Mouse (Mus musculus): ENCODE results near the gene AC161166.1.

AC161166.1 gene

DNA sequence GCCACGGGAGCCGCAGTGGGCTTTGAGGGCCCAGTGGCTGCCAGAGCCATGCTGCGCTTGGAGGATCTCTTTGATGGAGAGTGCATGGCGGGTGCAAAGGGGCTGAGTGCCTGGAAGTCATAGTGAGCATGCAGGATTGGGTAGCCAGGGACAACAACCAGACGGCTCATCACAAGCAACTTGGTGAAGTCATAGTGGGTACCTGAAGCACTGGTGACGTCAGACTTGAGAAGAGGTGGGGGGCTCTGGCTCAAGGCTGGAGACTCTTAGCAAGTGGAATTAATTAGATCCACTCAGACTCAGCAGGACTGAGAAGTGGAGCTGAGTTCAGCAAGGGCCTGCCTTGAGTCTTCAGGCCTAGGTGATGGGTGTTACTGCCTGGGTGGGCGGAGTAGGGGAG, at the start of gene AC161166.1:
AC161166.1 (minus strand) TSS at position 101 of the 400 bp plus-strand sequence.
- no peak for DNase-seq (ENCODE audit: low read depth, low spot score)

DNA sequence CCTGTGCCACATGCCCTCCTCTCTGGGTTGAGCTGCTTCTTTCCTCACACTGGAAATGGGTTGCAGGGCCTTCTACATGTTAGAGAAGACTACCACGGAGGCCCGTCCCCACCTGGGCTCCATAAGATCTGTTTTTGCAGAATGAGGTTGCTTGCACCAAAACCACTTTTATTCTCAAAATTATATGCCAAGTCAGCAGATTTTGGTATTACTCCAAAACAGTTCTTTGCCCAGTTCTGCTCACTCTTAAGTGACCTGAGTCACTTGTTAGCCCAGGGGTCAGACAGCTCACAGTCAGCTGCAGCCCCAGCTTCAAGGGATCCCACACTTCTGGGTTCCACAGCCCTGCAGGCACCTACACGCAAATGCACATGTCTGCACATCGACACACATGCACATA, 49.2 kb upstream of the AC161166.1 start:
- no peak for DNase-seq (ENCODE audit: low read depth, low spot score)

DNA sequence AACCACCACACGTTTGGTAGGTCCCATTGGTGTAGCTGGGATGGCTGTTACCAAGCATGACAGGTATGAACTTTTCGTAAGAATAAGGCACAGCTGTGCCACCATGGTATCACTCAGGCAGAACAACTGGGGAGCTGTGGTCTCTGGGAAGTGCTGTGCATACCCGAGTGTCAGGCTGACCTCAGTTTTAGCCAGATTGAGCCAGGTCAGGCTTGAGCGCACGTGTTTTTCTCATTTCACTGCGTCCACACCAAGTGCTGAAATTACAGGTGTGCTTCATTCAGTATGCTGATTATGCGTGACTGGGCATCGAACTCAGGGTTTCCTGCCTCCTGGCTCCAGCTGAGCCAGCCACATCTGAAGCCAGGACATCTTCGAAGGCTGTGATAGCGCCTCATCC, 43.5 kb upstream of the AC161166.1 start:
- no peak for DNase-seq (ENCODE audit: low read depth, low spot score)

DNA sequence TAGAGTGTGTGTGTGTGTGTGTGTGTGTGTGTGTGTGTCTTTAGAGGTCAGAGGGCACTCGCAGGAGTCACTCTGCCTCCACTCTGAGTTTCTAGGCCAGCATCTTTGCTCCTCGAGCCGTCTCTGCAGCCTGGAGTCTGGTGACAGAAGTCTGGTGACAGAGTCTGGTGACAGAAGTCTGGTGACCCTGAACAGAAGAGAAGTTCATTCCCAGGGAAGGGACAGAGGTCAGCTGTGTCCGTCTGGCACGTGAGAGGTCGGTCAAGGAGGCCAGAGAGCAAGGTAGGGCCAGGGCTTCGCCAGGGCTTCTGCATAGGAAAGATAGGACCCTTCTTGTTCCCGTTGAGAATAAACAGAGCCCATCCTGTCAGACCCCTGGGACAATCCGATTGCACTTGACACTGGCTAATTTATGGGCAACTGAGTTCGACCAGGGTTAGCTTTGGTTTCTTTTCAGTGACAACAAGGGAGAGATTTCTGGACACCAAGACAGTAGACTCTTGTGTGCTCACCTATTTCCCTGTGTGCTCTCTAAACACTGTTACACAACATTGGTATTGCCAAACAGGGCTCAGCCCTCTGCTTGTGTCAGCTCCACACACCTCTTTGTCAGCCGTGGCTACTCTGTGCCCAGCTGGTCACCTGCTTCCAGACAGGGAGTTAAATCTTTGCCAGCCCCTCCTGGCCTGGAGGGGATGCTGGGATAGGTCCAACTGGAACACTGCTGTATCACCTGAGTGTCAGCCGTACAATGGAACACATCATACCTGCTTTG, 39.9 kb upstream of the AC161166.1 start:
- no peak for DNase-seq (ENCODE audit: low read depth, low spot score)

DNA sequence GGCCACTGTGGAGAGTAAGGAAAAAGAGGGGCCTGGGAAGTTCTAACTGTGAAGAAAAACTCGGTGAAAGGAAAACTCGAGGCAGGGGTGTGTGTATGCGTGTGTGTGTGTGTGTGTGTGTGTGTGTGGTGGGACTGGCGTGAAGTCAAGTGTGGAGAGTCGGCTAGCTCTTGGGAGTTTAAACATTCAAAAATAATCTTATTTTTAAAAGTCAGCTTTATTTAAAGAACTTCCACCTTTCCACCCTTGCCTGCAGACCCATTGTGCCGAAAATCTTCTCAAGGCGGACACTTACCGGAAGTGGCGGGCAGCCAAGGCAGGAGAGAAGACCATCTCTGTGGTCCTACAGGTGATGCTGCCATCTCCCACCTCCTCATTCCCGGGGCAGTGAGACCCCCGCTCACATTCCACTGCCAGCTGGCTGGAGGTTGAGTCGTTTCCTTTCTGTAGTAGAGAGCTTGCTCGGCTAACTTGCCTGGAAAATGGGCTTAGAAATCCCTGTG, 35.3 kb upstream of the AC161166.1 start:
- DNase-seq (ENCODE audit: low read depth, low spot score), result no peak

DNA sequence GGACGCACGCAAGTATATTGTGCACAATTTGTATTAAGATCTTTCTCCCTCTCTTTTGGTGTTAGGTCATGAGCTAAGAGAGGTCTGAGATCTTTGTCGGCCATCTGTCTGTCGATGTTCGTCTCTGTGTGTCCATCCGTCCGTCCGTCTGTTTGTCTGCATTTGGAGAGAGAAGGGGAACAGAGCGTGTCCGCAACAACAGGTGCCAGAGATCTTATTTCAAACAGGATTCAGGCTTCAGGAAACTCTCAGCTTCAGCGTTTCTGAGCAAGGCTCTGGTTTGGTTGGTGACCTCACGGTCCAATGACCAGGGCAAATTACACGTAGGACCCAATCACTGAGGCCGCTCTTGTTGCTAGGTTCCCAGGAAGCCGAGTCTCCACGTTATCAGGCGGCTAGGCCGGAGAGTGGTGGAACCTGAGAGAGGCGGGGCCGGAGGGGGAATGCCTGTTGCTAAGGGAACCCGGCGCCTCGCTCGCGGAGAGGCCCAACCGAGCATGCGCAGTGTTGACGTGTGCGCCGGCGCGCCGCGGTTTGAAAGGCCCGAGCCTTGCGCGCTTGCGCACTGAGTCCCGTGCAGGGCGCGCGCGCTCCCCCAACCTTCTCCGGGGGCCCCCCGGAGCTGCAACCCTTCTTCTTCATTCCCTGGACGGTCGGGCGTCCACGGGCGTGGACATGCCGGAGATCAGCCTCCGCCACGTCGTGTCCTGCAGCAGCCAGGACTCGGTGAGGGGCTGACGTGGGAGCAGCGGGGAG, 34.6 kb upstream of the AC161166.1 start:
- DNase-seq (ENCODE audit: low read depth, low spot score), result peak; percentile 100

DNA sequence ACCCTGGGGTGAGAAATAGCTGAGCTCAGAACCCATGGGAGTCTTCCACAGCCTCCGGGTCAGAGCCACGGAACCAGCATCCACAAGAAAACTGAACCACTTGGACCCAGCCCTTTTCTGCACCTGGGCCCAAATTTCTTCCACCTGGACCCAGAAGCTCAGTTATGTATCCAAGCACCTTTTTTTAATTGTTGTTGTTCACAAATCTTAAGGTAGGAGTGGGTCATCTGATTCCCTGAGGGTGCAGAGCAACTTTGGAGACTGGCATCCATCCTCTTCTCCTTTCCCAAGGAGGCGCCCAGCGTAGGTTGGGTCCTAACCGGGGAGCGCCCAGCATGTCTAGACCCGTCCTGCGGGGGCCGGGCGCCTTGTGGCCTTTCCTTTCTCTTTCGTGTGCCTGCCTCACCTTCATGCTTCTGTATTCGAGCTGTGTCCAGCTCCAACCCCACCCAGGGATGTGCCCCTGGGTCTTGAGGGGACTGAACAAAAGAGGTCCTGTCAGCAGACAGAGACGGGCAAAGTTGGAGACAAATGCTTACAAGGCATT, 33.9 kb upstream of the AC161166.1 start, which contains the start of the genes Pinlyp and Xrcc1:
Pinlyp (minus strand) TSS at position 51 of the 547 bp plus-strand sequence.
Xrcc1 (plus strand) TSS at position 222 of the 547 bp plus-strand sequence.
- no peak for DNase-seq (ENCODE audit: low read depth, low spot score)

DNA sequence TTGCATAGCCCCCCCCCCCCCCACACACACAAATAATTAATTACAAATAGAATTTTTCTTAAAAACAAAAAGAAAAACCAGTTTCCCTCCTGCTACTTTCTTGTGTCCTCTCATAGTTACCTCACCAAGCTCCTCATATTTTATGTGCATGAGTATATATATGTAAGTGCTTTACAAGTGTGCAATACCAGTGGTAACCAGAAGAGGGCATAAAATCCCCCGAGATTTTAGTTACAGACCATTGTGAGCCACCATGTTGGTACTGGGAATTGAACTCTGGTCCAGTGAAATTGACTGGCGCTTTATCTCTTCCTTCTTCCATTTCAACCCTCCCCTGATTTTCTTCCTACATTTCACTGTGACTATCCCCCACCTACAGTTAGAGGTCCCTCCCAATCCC, 32.3 kb upstream of the AC161166.1 start:
- DNase-seq (ENCODE audit: low read depth, low spot score), result no peak

DNA sequence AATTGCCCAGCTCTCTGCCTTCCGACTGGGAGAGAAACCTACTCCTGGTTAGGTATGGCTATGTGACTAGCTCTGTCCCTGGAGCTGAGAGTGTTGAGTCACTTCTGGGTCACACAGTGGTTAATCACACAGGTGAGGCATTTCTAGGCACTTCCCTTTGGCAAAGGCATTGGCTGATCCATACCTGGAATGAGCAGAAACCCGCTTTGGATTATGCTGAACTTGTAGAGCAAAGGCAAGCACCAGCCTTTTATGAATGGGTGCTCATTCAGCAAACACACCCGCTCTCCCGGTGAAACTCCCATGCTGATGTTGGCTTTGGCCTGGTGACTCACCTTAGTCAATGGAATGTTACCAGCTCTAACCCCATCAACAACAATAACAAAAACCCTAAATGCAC, 27.4 kb upstream of the AC161166.1 start:
- no peak for DNase-seq (ENCODE audit: low read depth, low spot score)

DNA sequence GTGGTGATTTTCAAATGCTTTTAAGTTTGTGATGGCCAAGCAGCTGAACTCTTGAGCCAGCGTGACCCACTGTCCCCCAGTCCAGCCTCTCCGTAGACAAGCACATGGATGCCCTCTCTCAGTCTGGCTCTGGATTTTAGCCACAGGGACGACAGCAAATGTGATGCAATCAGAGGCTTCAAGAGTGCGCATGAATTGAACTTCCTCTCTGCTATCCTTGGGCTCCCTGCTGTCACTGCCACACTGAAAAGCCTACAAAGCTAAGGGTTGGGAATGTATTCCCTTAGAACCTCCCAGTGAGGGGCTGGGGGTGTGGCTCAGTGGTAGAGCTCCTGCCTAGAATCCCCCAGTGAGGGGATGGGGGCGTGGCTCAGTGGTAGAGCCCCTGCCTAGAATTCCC, 26.4 kb upstream of the AC161166.1 start:
- DNase-seq (ENCODE audit: low read depth, low spot score), result no peak

DNA sequence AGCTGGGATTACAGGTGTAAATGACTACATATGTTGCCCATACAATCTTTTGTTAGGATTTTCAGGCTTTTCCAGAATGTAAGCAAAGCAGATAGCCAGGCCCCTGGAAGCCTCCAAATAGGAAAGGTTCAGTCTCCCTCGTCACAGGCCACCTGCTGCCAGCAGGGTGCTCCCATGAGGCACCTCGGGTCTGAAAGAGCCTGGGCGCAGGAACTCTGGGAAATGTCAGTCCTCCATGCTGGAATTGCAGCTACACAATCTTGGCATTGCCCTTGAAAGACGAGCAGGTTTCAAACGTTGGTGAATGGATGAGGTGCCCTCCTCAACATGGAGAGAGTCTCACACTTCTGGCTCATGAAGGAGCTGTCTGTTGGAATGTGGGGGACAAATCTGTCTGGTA, 25.9 kb upstream of the AC161166.1 start:
- peak; percentile 63 for DNase-seq (ENCODE audit: low read depth, low spot score)

DNA sequence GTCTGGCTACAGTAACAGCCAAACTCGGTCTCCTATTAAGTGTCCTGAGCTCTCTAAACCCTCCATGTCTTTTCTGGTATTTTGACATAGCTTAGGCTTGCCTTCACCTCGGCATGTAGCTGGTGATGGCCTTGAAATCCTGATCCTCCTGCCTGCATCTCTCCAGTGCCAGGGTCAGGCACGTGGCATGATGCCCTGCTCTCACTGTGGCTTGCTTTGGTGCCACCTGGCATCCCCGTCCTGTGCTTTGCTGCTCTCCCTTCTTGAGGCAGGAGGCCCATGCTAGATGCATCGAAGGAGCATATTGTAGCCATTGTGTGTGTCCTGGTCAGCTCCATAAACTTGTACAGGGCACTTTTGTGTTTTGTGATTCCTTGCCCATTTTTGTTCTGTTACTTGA, 25.3 kb upstream of the AC161166.1 start:
- peak; percentile 92 for DNase-seq (ENCODE audit: low read depth, low spot score)

DNA sequence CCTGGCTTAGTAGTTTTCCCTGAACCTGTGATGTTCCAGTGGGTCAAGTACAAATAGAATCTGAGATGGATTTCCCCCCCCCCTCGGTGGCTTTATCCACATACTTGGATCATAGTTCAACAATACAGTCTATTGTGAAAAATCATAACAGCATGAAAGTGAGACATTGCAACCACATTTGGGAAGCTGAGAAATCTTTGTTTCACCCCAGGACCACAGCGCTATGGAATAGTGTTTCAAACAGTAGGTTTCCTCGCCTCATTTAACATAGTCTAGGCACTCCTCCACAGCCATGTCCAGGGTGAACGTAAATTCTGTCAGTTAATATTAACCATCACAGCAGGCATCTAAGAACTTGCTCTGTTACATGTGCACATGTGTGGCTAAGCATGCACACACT, 24.8 kb upstream of the AC161166.1 start:
- DNase-seq (ENCODE audit: low read depth, low spot score), result no peak

DNA sequence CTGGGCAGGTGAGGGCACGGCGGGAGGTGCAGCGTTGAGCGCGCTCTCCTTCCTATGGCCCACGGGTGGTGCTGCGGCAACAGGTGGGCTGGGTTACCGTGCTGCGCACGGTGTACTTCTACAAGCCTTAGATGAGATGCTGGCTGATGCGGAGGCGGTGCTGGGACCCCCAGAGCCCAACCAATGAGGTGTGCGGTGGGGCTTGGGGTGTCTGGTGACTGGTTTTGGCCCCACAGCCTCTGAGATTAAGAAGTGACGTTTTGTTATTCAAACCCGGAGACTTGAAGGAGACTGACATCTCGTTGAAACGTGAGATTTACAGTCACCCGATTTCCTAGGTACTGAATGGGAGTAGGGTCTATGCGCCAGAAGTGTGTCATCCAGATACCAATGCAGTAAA, 22.0 kb upstream of the AC161166.1 start:
- DNase-seq (ENCODE audit: low read depth, low spot score), result no peak

DNA sequence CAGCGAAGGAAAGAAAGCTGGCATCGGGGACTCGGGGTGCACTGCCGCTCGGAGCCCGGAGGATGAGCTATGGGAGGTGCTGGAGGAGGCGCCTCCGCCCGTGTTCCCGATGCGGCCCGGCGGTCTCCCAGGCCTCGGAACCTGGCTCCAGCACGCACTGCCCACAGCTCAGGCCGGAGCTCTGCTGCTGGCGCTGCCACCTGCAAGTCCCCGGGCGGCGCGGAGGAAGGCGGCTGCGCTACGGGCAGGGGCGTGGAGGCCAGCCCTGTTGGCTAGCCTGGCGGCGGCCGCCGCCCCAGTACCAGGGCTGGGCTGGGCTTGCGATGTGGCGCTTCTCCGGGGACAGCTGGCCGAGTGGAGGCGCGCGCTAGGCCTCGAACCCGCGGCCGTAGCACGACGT, 21.6 kb upstream of the AC161166.1 start:
- DNase-seq (ENCODE audit: low read depth, low spot score), result no peak

DNA sequence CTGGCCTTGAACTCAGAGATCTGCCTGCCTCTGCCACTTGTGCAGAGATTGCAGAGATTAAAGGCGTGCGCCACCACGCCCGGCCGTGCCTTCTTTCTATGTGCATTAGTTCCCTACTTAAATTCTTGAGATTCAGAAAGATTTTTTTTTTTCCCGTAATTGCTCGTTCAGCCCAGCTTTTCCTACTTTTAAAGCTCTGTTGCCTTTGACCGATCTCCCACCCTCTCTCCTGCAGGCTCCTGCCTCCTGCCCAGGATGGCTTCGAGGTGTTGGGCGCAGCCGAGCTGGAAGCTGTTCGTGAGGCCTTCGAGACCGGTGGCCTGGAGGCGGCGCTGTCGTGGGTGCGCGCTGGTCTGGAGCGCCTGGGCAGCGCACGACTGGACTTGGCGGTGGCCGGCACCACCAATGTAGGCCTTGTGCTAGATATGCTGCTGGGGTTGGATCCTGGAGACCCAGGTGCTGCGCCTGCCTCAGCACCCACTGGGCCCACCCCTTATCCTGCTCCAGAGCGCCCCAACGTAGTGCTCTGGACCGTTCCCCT, 20.8 kb upstream of the AC161166.1 start:
- DNase-seq (ENCODE audit: low read depth, low spot score), result no peak

DNA sequence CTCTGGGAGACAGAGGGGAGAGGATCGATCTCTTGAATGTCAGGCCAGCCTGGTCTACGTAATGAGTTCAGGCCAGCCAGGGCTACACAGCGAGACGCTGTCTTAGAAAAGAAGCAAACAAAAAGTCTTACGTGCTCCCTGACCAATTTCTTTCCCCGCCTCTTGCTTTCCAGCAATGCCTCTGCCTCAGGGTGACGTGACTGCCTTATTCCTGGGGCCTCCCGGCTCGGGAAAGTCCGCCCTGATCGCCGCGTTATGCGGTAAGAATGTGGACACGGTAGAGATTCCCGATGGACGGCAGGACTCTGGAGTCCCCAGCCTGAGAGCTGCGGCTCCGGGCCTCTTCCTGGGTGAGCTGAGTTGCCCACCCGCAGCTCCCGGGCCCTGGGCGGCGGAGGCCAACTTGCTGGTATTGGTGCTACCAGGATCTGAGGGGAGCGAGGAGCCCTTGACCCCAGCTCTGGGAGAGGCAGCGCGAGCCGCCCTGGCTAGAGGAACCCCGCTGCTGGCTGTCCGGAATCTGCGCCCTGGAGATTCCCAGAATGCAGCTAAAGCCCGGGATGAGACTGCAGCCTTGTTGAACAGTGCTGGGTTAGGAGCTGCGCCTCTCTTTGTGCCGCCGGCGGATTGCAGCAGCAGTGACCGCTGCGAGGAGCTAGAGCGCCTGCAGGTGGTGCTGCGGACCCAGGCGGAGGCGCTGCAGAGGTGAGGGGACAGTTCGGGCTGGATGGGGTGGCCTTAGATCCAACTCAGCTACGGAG, 19.1 kb upstream of the AC161166.1 start:
- peak; percentile 92 for DNase-seq (ENCODE audit: low read depth, low spot score)

DNA sequence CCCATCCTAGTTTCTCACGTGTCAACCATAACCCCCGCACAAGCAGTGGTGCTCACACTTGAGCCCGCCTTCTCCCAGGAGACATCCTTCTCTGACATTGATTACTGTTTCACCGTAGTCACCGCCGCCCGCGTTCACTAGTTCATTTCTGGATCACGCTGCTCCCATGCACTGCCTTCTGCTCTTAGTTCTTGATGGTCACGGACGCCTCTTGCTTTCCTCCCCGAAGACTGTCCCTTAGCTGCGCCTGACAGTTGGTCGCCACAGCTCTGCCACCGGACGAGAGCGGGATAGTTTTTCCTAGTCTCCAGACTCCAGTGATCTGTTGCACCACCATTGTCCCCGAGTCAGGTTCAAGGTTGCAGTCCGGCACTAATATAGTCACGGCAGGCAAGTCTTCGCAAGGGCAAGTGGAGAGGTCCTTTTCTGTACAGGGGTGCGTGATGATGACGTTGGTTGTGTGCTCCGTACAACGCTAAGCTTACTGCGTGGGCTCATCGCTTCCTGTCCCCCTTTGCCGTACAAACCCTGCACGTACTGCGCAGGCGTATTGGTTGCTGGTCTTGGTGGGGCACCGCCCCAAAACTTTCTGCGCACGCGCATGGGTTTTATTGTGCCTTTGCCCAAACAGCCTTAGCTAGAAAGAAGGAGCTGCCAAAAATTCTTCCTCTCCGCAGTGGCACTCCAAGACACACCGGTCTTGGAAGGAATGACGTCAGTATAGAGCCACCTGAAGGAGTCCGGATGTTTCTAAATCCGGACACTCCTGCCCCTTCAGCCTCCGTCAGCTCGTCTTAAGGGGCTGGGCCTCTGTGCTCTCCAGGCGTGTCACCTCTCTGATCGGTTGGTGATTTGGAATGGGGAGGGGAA, 18.0 kb upstream of the AC161166.1 start, which contains the start of gene Irgq:
Irgq (plus strand) TSS at position 628 of the 870 bp plus-strand sequence.
- DNase-seq (ENCODE audit: low read depth, low spot score), result peak; percentile 100

DNA sequence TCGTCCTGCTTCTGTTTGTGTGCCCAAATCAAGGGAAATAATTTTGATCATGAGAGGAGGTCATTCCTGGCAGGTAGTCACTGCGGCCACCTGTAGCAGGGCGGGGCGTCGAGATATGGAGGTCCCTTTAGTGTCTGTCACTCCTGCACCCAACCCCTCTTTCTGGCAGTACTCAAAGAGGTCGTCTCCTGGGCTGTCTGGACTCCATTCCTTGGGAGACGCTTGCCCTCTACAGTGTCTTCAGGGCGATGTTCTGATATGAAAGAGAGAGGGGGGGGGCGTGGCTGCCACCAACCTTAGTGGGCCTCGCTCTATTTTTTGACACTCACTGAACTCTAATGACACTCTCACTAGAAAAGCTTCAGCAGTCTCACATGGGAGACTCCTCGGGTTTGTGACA, 17.3 kb upstream of the AC161166.1 start:
- DNase-seq (ENCODE audit: low read depth, low spot score), result no peak

DNA sequence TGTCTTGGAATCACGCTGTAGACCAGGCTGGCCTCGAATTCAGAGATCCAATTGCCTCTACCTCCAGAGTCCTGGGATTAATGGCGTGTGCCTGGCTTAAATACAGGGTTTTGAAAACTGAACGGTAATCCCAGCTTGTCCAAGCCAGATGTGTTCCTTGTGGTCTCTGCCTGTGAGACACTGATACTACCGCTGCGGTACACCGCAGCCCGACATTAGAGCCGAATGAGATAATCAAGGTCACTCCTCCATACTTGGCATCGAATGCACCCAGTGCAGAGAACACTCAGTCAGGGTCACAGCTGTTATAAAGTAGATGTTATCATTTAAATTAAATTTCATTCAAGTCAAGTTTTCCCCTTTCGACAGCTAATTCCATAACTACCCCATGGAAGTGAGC, 16.6 kb upstream of the AC161166.1 start:
- DNase-seq (ENCODE audit: low read depth, low spot score), result no peak
